Mouse (Mus musculus) bone marrow, adult 2 months (tissue): ENCODE data around the gene Otc. TPM values are rescaled to one million over a fixed set of nuclear protein-coding genes. Genes with fewer than 3 reads are reported as not detected.

ENCODE experiments used
- H3K27ac ChIP-seq: fragments of 200-500 bp; 2 replicates; pipeline ENCODE4 v1.5.1; 2012; ENCODE audit warnings: low read depth, mild to moderate bottlenecking, control low read depth, inconsistent platforms, low read length; ENCODE audit not compliant: control insufficient read depth, poor library complexity, insufficient read depth
- H3K4me1 ChIP-seq: fragments of 200-500 bp; 2 replicates; pipeline ENCODE4 v1.6.1; 2011; ENCODE audit warnings: low read length; ENCODE audit not compliant: control insufficient read depth, insufficient read depth
- H3K4me3 ChIP-seq: fragments of 200-500 bp; replicated peaks from 2 replicates; pipeline ENCODE3; 2011; ENCODE audit warnings: mild to moderate bottlenecking, low read depth, low read length, control low read depth; ENCODE audit not compliant: control insufficient read depth
- CTCF ChIP-seq: fragments of 200-500 bp; IDR thresholded peaks from 2 replicates; pipeline ENCODE4 v1.5.1; 2011; ENCODE audit warnings: low read length, control low read depth; ENCODE audit not compliant: control insufficient read depth, insufficient read depth
- POLR2A ChIP-seq: fragments of 200-500 bp; IDR thresholded peaks from 2 replicates; pipeline ENCODE4 v1.6.1; 2011; ENCODE audit warnings: low read depth, mild to moderate bottlenecking, control low read depth, low read length, borderline replicate concordance; ENCODE audit not compliant: control insufficient read depth
- WGBS: fragments of 180-500 bp; shearing (Covaris S2); methylation state at CpG from one replicate; pipeline ENCODE4 v1.1.7; 2018; 5-methylcytosine and 5-hydroxymethylcytosine counted together
- polyA plus RNA-seq: library from polyadenylated mRNA; stranded (reverse); fragments of >200 nt; gene quantifications from 2 replicates; pipeline ENCODE4 v1.2.4, GENCODE M21; 2011; ENCODE audit warnings: low replicate concordance; ENCODE audit not compliant: missing spikeins, insufficient read depth, insufficient read length

Gene Otc
- polyA plus RNA-seq = 0.87 TPM in 1 of 2 replicates, not detected in the other

DNA sequence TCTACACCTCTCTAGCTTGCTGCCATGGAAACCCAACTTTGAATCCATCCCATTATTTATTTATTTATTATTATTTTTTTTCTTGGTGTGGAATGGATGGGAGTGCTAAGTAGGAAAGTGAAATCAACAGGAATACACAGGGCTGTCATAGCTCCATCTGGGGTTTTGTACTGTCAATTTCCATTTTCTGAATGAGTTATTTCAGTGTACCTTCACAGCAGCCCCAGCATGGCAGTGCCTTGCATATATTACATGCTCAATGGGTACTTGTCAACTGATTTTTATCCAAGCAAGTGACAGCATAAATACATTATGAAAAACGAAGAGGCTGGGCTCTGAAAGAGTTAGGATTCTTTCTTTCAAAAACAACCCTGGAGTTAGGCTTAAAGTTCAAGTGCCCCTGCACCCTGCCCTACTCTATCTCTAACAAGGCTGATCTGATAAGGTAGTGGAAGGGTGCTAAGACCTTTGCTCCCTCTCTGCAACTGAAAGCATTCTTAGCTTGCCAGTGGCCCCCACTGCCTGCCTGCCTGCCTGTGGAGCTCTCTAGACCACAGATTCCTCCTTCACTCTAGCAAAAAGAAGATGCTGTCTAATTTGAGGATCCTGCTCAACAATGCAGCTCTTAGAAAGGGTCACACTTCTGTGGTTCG, at the start of gene Otc:
Gene Otc, plus strand, starts transcription at position 454 of the 653 bp plus-strand sequence.
- WGBS = 42% methylated on average over 2 of the region's 2 CpGs
- H3K27ac ChIP-seq = no peak within 1 kb of the TSS
- TF ChIP-seq POLR2A (no peak), CTCF (no peak)
- no peak within 1 kb of the TSS for H3K4me3 ChIP-seq
- H3K4me1 ChIP-seq = no peaks in the 10 kb centered on the region

DNA sequence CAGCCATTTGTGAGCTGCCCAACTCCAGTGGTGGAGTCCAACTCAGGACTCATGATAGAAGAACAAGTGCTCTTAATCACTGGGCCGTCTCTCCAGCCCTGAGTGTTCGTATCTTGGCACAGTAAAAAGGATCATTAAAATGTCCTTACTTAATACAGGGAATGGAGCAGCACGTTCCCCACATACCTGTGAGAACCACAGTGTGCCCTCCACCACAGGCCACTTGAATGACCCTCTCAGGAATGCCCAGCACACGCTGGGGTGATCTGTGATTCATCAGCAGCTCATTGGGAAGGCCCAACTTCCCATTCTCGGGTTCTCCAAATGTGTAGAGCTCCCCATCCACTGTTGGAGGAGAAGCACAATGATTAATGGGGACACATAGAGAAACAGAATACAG, 46.2 kb upstream of the Otc start:
- Histone ChIP-seq H3K27ac (no peak overlapping the region), H3K4me1 (no peaks in the 10 kb centered on the region), H3K4me3 (no peak overlapping the region)
- 67% methylated on average over 5 of the region's 5 CpGs for WGBS
- TF ChIP-seq POLR2A (no peak), CTCF (no peak)

DNA sequence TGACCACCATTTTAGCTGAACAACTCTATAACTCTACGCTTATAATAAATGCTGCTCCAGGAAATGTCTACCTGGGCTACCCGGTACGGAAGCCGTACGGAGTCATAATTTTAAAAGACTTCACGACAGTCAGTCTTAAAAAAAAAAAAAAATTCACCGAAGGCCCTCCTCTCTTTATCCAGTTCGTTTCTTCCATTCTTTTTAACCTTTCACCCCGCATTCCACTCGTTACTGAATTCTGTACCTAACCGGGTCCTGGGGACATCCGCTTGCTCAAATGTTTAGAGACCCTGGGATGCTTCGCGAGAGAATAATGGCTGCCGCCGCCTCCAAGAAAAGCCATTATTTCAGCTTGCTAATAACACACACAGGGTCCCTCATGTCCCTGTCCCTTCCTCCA, 36.1 kb upstream of the Otc start:
- peak overlapping the region; percentile 43; the same call in 1 of the 2 replicates for H3K27ac ChIP-seq
- H3K4me1 ChIP-seq = no peaks in the 10 kb centered on the region
- WGBS = 15% methylated on average over 16 of the region's 16 CpGs
- peak overlapping the region; percentile 80 for H3K4me3 ChIP-seq
- TF ChIP-seq CTCF (no peak), POLR2A (no peak)

DNA sequence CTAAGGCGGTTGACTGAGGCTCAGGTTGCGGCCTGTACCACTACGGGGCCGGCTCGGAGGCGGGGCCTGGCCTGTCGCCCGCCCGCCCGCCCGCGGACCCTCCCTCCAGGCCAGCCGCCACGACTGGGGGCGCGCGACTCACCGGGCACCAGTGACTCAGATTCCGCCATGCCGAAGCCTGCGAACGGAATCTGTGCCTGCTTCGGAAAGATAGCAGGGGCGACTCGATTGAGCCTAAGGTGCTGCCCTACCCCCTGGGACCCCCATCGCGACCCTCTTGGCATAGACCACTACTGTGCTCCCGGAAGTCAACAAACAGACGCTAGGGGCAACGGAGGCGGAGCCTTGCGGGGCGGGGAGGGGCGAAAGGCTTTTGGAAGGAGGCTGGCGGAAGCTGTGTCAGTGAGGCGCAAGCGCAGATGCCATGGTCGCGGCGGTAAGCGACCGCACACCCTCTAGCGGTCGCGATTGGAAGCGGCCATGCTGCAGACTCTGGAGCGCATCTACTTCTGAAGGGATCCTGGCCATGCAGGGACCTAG, 35.6 kb upstream of the Otc start, which contains the start of gene Rpgr:
Gene Rpgr, minus strand, starts transcription at position 511 of the 540 bp plus-strand sequence.
- peak within 1 kb of the TSS; percentile 80 for H3K4me3 ChIP-seq
- WGBS = 10% methylated on average over 46 of the region's 47 CpGs
- H3K4me1 ChIP-seq = no peaks in the 10 kb centered on the region
- H3K27ac ChIP-seq = peak within 1 kb of the TSS; percentile 43
- TF ChIP-seq CTCF (peak; percentile 66), POLR2A (no peak)

DNA sequence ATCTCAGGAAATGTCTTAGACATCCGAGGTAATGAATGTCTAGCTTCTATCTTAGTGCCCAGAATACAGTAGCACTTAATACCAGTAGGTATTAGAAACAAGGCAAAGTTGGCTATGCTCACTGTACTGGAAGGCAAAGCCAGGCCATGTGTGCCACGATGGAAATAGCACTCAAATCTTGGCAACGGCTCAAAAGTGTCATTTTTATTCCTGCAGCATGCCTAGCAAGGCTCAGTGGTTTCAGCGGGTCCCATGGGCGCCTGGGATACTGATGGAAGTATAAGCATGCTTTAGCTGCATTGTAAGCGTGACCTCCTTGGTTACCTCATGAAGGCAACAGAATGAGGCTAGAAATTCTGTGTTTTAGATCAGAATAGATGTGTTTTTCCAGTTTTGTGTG, 32.8 kb upstream of the Otc start:
- WGBS = 75% methylated on average over 6 of the region's 6 CpGs
- Histone ChIP-seq H3K4me1 (no peaks in the 10 kb centered on the region), H3K27ac (no peak overlapping the region), H3K4me3 (no peak overlapping the region)
- TF ChIP-seq POLR2A (no peak), CTCF (no peak)

DNA sequence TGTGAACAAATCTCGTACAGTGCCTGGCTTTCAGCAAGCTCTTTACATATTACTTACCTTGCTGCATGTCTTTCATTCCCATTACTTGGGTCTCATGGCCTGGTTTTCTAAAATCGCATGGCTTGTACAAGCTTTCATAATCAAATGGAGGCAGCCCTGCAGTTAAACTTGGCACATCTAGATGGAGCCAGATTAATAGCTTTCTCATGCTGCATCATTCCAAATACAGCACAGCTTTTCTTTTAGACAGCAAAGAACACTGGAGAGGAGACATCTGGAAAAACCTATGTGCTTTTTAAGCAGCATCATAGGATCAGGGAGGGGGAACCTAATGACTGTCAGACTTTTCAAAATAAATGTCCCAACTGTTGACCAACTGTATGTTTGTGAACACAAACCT, 19.1 kb upstream of the Otc start:
- Histone ChIP-seq H3K4me3 (no peak overlapping the region), H3K27ac (no peak overlapping the region), H3K4me1 (no peaks in the 10 kb centered on the region)
- WGBS = 59% methylated on average over 2 of the region's 2 CpGs
- TF ChIP-seq CTCF (no peak), POLR2A (no peak)

DNA sequence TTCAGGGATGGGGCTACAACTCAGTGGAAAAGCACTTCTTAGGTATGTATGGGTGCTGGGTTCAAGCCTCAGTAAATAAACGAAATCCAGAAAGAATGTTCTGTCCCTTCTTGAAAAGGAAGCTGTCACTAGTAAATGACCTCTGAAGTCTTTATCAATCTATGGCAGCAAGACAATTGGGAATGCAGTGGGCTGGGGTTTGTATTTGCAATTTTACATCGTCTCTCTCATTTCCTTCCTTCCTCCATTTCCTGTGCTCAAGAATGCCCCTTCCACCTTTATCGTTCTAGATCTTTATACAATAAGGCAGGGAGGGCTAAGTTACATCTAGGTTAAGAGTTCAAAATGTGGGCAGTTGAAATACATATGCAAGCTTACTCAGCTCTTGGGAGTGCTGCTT, 17.5 kb upstream of the Otc start:
- H3K4me1 ChIP-seq = no peaks in the 10 kb centered on the region
- no peak overlapping the region for H3K27ac ChIP-seq
- H3K4me3 ChIP-seq = no peak overlapping the region
- TF ChIP-seq POLR2A (no peak), CTCF (no peak)
- 42% methylated on average over 3 of the region's 3 CpGs for WGBS

DNA sequence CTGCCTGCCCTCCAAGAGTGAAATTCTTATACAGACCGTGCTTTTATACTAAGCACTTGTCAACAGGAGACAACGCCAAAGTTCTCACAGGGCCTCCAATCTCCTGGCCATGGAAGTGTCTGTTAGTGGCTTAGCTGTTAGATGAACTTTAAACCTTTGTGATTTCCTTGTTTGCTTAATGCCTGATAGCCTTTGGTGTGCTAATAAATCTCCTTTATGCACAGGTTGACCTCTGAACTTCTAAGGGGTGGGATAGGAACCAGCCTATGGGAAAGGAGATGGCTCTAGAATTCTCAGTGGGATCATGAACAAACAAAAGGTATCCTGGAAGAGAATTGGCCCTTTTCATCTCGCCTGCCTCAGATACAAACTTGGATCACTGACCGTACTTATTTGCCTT, 12.6 kb upstream of the Otc start:
- Histone ChIP-seq H3K4me1 (no peaks in the 10 kb centered on the region), H3K4me3 (no peak overlapping the region), H3K27ac (no peak overlapping the region)
- WGBS = 79% methylated on average over 4 of the region's 4 CpGs
- no peak for TF ChIP-seq POLR2A
- TF ChIP-seq CTCF = no peak

DNA sequence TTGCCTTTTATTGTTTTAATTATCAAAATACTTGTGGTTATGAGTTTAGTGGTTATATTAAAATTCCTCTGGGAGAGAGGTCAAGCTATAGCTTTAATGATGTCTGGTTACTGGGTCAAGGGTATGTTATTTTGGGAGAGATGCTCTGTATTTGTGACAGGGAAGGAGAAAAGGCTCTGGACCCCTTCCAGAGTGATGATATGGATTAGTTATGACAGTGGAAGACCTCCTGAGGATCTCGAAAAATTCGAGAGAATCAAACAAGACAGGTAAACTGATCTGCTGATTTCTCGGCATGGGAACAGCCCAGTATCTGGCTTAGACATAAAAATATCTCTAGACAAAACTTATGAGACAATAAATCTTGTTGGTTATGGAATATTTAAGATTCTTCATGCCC, 8.2 kb upstream of the Otc start:
- H3K27ac ChIP-seq = no peak overlapping the region
- WGBS = 60% methylated on average over 3 of the region's 3 CpGs
- TF ChIP-seq POLR2A = no peak
- TF ChIP-seq CTCF = no peak
- no peak overlapping the region for H3K4me3 ChIP-seq
- no peaks in the 10 kb centered on the region for H3K4me1 ChIP-seq
